Mouse (Mus musculus): ENCODE results near the gene Gpr141. TPM values are rescaled to one million over a fixed set of nuclear protein-coding genes. Genes with fewer than 3 reads are reported as not detected.

Gpr141 gene
- polyA plus RNA-seq (2014; fragmentation: Nextera tagmentation; extraction: Ambion mirVana) = 0.23 and 0.47 TPM in 2 replicates

DNA sequence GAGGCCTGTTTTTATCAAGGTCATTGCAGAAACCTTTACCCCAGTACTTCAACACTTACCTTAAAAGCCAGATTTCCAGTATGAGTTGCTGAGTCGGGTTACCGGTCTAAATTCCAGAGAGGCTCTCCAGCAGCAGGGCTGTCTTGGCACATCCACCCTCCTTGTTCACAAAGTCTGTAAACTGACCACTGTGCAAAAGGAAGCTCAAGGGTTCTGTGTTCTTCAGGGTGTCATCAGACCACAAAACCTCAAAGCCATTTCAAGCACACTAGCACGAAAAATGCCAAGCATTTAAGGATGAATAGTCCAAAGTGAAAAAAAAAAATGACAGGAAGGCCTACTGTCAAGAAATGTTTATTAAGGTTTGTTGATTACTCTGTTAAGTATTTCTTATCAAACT is at the start of gene Gpr141:
Gene Gpr141, minus strand, starts transcription at position 187 of the 400 bp plus-strand sequence.
- no peak for ATAC-seq
- Histone ChIP-seq H3K27ac (ENCODE audit: low read depth, low read length) (no peak within 1 kb of the TSS), H3K4me1 (ENCODE audit: control insufficient read depth, insufficient read depth, low read length) (no peaks in the 10 kb centered on the region), H3K9ac (ENCODE audit: low read length) (no peak within 1 kb of the TSS), H3K36me3 (ENCODE audit: control insufficient read depth, insufficient read depth, low read length) (no peaks in the 10 kb centered on the region), H3K9me3 (replicated peaks; ENCODE audit: control insufficient read depth, low read length) (no peaks in the 10 kb centered on the region), H3K4me3 (ENCODE audit: low read depth, low read length) (no peak within 1 kb of the TSS), H3K27me3 (replicated peaks; ENCODE audit: control insufficient read depth, insufficient read depth, low read length) (no peaks in the 10 kb centered on the region), H3K4me2 (ENCODE audit: low read length) (no peak within 1 kb of the TSS)
- WGBS = 70% methylated on average over 3 of the region's 3 CpGs
- no peak for DNase-seq (ENCODE audit: low spot score)

DNA sequence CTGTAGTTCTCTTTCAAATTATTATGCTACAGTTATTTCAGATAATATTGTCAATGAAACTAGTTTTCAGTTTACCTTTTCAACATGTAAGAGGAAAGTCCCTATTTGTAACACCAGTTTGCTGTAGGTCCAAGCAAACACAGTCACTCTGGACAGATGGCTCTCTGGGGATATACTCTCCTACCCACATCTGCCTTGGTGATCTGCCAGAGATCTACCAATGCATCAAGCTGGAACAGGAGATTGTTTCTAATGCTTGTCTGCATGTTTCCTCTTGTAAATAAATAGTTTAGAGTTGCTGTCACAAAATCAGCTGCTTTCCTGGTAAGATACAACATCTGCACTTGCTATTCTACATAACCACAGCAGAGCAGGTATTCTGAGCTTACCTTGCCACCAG is 40.2 kb upstream of the Gpr141 start:
- DNase-seq (ENCODE audit: low spot score) (no peak), ATAC-seq (no peak)
- H3K9ac ChIP-seq (ENCODE audit: low read length) = no peak overlapping the region
- H3K4me3 ChIP-seq (ENCODE audit: low read depth, low read length) = no peak overlapping the region
- no peak overlapping the region for H3K27ac ChIP-seq (ENCODE audit: low read depth, low read length)
- no peak overlapping the region for H3K4me2 ChIP-seq (ENCODE audit: low read length)
- no peaks in the 10 kb centered on the region for H3K36me3 ChIP-seq (ENCODE audit: control insufficient read depth, insufficient read depth, low read length)
- H3K9me3 ChIP-seq (replicated peaks; ENCODE audit: control insufficient read depth, low read length) = no peaks in the 10 kb centered on the region
- H3K27me3 ChIP-seq (replicated peaks; ENCODE audit: control insufficient read depth, insufficient read depth, low read length) = no peaks in the 10 kb centered on the region
- H3K4me1 ChIP-seq (ENCODE audit: control insufficient read depth, insufficient read depth, low read length) = no peaks in the 10 kb centered on the region

DNA sequence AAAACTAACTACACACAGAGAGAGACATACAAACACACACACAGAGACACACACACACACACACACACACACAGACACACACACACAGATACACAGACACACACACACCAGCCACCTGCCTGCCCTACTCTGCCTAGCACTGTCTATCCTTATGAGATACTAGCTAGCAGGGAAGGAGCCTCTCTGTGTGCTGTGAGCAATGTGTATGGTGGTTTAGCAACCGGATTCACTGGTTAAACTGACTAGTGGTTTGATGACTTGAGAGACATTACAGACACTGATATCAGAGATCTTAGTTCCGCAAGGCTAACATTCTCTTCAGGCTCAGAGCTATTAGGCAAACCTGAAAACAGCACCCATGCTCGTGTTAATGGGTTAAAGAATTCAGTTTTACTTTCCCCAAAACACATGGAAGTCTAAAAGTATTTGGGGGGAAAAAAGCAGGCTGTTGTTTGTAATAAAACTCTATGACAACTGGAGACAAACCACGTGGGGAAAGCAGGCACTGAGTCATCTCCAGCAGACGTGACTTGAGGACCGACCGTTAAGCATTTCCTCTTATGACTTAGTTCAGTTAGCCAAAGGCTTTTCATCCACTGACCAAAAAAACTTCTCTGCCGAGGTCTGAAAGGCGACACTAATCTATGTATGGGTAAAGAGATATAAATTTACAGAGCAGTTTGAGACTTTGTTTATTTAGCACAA is 30.7 kb upstream of the Gpr141 start:
- Histone ChIP-seq H3K9ac (ENCODE audit: low read length) (no peak overlapping the region), H3K27me3 (replicated peaks; ENCODE audit: control insufficient read depth, insufficient read depth, low read length) (no peaks in the 10 kb centered on the region), H3K9me3 (replicated peaks; ENCODE audit: control insufficient read depth, low read length) (no peaks in the 10 kb centered on the region), H3K36me3 (ENCODE audit: control insufficient read depth, insufficient read depth, low read length) (no peaks in the 10 kb centered on the region), H3K4me2 (ENCODE audit: low read length) (no peak overlapping the region), H3K27ac (ENCODE audit: low read depth, low read length) (no peak overlapping the region), H3K4me3 (ENCODE audit: low read depth, low read length) (no peak overlapping the region), H3K4me1 (ENCODE audit: control insufficient read depth, insufficient read depth, low read length) (no peaks in the 10 kb centered on the region)
- 87% methylated on average over 9 of the region's 9 CpGs for WGBS
- no peak for ATAC-seq
- no peak for DNase-seq (ENCODE audit: low spot score)

DNA sequence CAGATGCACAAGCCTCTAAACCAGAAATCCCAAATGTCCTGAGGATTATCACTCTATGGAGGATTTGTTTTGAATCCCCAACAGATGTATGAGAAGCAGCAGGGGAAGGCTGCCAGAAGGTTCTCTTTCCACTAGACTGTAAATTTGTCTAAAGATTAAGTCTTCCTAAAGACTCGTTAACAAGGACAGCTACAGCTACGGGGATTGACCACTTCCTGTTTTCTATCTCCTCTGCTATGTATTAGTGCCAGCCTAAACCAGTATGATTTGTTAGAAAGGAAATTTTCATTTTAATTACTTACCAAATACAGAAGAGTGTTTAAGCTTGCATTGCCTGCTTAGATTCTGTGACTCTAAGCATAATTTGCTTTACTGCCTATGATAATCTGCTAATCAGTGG is 30.0 kb upstream of the Gpr141 start:
- 50% methylated on average over 2 of the region's 2 CpGs for WGBS
- Histone ChIP-seq H3K27ac (ENCODE audit: low read depth, low read length) (no peak overlapping the region), H3K9me3 (replicated peaks; ENCODE audit: control insufficient read depth, low read length) (no peaks in the 10 kb centered on the region), H3K4me2 (ENCODE audit: low read length) (no peak overlapping the region), H3K9ac (ENCODE audit: low read length) (no peak overlapping the region), H3K4me3 (ENCODE audit: low read depth, low read length) (no peak overlapping the region), H3K27me3 (replicated peaks; ENCODE audit: control insufficient read depth, insufficient read depth, low read length) (no peaks in the 10 kb centered on the region), H3K36me3 (ENCODE audit: control insufficient read depth, insufficient read depth, low read length) (no peaks in the 10 kb centered on the region), H3K4me1 (ENCODE audit: control insufficient read depth, insufficient read depth, low read length) (no peaks in the 10 kb centered on the region)
- no peak for ATAC-seq
- DNase-seq (ENCODE audit: low spot score) = no peak

DNA sequence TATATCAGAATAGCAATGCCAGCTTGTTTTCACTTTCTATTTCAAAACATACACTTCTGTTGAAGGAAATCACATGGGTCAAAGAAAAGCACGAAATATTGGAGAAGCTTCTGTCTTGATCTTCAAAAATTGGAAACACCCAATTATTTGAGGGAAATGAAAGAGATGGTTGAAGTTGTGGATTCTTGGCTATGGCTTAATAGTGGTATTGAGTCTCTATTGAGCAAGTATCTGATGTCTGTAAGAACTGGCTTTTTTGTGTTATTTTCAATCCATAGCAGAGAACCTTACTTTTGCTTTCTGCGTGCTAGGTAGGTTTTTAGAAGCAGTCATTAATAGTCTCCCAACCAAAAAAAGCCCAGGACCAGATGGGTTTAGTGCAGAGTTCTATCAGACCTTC is 19.4 kb upstream of the Gpr141 start:
- no peak overlapping the region for H3K4me3 ChIP-seq (ENCODE audit: low read depth, low read length)
- no peaks in the 10 kb centered on the region for H3K9me3 ChIP-seq (replicated peaks; ENCODE audit: control insufficient read depth, low read length)
- DNase-seq (ENCODE audit: low spot score) (no peak), ATAC-seq (no peak)
- no peak overlapping the region for H3K4me2 ChIP-seq (ENCODE audit: low read length)
- H3K27me3 ChIP-seq (replicated peaks; ENCODE audit: control insufficient read depth, insufficient read depth, low read length) = no peaks in the 10 kb centered on the region
- no peak overlapping the region for H3K27ac ChIP-seq (ENCODE audit: low read depth, low read length)
- H3K36me3 ChIP-seq (ENCODE audit: control insufficient read depth, insufficient read depth, low read length) = no peaks in the 10 kb centered on the region
- WGBS = 92% methylated on average over 2 of the region's 2 CpGs
- H3K9ac ChIP-seq (ENCODE audit: low read length) = no peak overlapping the region
- H3K4me1 ChIP-seq (ENCODE audit: control insufficient read depth, insufficient read depth, low read length) = no peaks in the 10 kb centered on the region

DNA sequence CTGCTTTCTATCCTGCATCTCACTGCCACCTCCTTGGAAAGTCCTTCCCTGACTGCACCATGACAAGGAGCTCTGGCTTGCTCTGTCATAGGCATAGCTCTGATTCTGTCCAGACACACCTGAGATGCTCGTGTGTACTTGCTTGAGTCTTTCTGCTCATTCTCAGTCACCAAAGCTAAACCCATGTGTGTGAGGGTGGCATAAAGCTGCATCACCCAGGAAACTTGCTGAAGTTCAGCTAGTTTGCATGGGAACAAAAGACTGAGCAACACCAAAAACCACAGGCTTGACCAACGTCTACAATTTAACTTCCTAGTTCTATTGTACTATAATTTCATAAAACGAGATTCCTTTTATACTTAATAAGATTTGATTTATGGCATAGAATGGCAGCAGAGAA is 18.6 kb upstream of the Gpr141 start:
- DNase-seq (ENCODE audit: low spot score) (no peak), ATAC-seq (no peak)
- Histone ChIP-seq H3K4me1 (ENCODE audit: control insufficient read depth, insufficient read depth, low read length) (no peaks in the 10 kb centered on the region), H3K27me3 (replicated peaks; ENCODE audit: control insufficient read depth, insufficient read depth, low read length) (no peaks in the 10 kb centered on the region), H3K27ac (ENCODE audit: low read depth, low read length) (no peak overlapping the region), H3K4me2 (ENCODE audit: low read length) (no peak overlapping the region), H3K4me3 (ENCODE audit: low read depth, low read length) (no peak overlapping the region), H3K9me3 (replicated peaks; ENCODE audit: control insufficient read depth, low read length) (no peaks in the 10 kb centered on the region), H3K9ac (ENCODE audit: low read length) (no peak overlapping the region), H3K36me3 (ENCODE audit: control insufficient read depth, insufficient read depth, low read length) (no peaks in the 10 kb centered on the region)
- WGBS = 82% methylated on average over 3 of the region's 3 CpGs

DNA sequence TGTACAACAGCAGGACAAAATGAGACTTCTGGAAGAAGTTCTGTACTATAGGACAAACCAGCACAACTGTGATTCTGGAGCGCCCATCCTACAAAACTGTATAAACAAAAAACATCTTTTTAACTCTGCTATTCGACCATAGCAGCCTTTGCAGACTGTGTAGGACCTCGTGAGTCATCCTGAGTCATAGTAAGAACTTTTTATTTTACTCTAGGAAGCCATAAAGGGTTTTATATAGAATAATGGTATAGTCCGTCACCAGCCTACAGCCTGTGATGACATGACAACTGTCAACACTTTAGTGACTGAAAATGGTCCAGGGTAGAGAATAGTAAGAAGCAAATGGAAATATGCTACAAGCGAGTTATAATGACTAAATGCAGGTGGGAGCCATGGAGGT is 17.6 kb upstream of the Gpr141 start:
- Histone ChIP-seq H3K4me2 (ENCODE audit: low read length) (no peak overlapping the region), H3K9me3 (replicated peaks; ENCODE audit: control insufficient read depth, low read length) (no peaks in the 10 kb centered on the region), H3K36me3 (ENCODE audit: control insufficient read depth, insufficient read depth, low read length) (no peaks in the 10 kb centered on the region), H3K4me1 (ENCODE audit: control insufficient read depth, insufficient read depth, low read length) (no peaks in the 10 kb centered on the region), H3K4me3 (ENCODE audit: low read depth, low read length) (no peak overlapping the region), H3K27ac (ENCODE audit: low read depth, low read length) (no peak overlapping the region), H3K9ac (ENCODE audit: low read length) (no peak overlapping the region), H3K27me3 (replicated peaks; ENCODE audit: control insufficient read depth, insufficient read depth, low read length) (no peaks in the 10 kb centered on the region)
- ATAC-seq = no peak
- no peak for DNase-seq (ENCODE audit: low spot score)
- WGBS = 78% methylated on average over 5 of the region's 5 CpGs

DNA sequence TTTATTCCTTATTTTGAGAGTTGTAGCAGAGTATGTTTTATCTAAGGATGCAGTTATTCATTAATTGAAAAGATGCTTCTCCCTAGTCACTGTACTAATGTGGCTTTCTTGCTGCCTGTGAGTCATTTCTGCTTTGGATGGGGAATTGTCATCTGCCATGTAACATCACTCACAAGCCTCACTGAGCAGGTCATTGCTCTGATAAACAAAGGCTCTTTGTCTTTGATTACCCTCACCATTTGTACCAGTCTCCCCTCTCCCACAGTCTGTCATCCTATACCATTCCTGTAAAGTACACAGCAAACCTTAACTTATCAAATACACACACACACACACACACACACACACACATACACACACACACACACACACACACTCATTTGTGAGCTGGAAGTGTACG is 16.1 kb upstream of the Gpr141 start:
- ATAC-seq (no peak), DNase-seq (ENCODE audit: low spot score) (no peak)
- no peaks in the 10 kb centered on the region for H3K27me3 ChIP-seq (replicated peaks; ENCODE audit: control insufficient read depth, insufficient read depth, low read length)
- no peak overlapping the region for H3K9ac ChIP-seq (ENCODE audit: low read length)
- no peak overlapping the region for H3K4me2 ChIP-seq (ENCODE audit: low read length)
- no peak overlapping the region for H3K4me3 ChIP-seq (ENCODE audit: low read depth, low read length)
- no peak overlapping the region for H3K27ac ChIP-seq (ENCODE audit: low read depth, low read length)
- no peaks in the 10 kb centered on the region for H3K9me3 ChIP-seq (replicated peaks; ENCODE audit: control insufficient read depth, low read length)
- WGBS = 90% methylated on average over 1 of the region's 1 CpGs
- no peaks in the 10 kb centered on the region for H3K4me1 ChIP-seq (ENCODE audit: control insufficient read depth, insufficient read depth, low read length)
- H3K36me3 ChIP-seq (ENCODE audit: control insufficient read depth, insufficient read depth, low read length) = no peaks in the 10 kb centered on the region

DNA sequence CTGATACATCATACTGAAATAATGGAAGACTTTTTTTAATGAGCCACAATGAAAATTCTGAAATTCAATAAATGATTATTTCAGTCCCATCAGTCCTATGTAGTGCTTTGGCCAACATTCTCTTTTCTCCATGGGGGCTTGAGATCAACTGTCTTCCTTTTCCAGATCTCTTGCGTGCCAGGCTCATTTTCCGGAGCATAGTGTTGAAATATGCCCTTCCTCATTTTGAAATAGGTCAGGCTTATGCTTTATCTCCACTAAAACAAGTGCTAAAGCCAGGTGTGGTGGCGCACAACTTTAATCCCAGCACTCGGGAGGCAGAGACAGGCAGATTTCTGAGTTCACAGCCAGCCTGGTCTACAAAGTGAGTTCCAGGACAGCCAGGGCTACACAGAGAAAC is 6.5 kb upstream of the Gpr141 start:
- Histone ChIP-seq H3K27me3 (replicated peaks; ENCODE audit: control insufficient read depth, insufficient read depth, low read length) (no peaks in the 10 kb centered on the region), H3K27ac (ENCODE audit: low read depth, low read length) (no peak overlapping the region), H3K36me3 (ENCODE audit: control insufficient read depth, insufficient read depth, low read length) (no peaks in the 10 kb centered on the region), H3K4me2 (ENCODE audit: low read length) (no peak overlapping the region), H3K9me3 (replicated peaks; ENCODE audit: control insufficient read depth, low read length) (0 out of 2 replicates have a peak, but pooled peaks cover 2% of the 10 kb centered on the region), H3K4me3 (ENCODE audit: low read depth, low read length) (no peak overlapping the region), H3K9ac (ENCODE audit: low read length) (no peak overlapping the region), H3K4me1 (ENCODE audit: control insufficient read depth, insufficient read depth, low read length) (no peaks in the 10 kb centered on the region)
- DNase-seq (ENCODE audit: low spot score) = no peak
- no peak for ATAC-seq
- 94% methylated on average over 4 of the region's 4 CpGs for WGBS

All from forebrain, embryonic 14.5 days (tissue).